Mouse (Mus musculus): ENCODE results near the gene Sema5a. TPM values are rescaled to one million over a fixed set of nuclear protein-coding genes. Genes with fewer than 3 reads are reported as not detected.

The Sema5a gene
- total and polyA plus RNA-seq, 2 experiments from 2014 or later: 8.8 to 40.0 TPM

DNA sequence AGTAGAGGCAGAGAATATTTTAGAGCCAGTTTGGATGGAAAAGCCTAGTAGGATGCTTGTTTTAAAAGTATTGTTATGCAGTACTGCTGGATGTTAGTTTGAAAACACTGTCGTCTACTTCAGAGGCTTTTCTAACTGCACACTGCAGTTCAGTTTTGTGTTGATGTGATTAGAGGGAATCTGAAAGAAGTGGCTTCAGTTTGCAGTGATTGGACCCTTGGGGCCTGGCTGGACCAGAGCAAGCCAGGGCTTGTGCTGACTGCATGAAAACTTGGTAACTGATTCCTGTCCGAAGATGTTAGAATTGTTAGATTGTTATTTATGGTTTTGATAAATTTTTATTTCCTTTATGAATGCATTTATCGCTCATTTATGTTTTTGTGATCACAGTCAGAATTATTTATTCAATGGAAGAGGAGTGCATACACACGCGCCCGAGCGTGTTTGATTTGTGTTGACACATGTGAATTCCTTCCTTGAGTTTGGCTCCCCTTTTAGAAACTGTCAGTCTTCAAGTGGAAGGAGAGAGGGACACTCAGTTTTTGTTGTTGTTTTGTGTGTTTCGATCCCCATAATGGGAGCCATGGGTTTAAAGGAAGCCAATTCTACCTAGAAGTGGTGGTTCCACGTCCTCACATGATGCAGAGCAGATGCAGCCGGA lies 85.2 kb downstream of the Sema5a start:
- Histone ChIP-seq H3K9me3 (ENCODE audit: low read length) (no peaks in the 10 kb centered on the region), H3K27ac (no peak overlapping the region), H3K4me3 (ENCODE audit: low read length) (no peak overlapping the region), H3K27me3 (ENCODE audit: insufficient read depth, low read length) (no peaks in the 10 kb centered on the region), H3K36me3 (ENCODE audit: insufficient read depth, low read length) (no peaks in the 10 kb centered on the region), H3K4me2 (ENCODE audit: low read depth, low read length) (no peak overlapping the region), H3K4me1 (ENCODE audit: insufficient read depth, low read length) (no peaks in the 10 kb centered on the region), H3K9ac (replicated peaks; ENCODE audit: low read length) (no peak overlapping the region)
- no peak for TF ChIP-seq CTCF (IDR thresholded peaks at IDR 0.05; ENCODE audit: low read depth)
- ATAC-seq (no peak), DNase-seq (ENCODE audit: low spot score) (no peak)
- WGBS: 77% methylated on average over 10 of the region's 10 CpGs

DNA sequence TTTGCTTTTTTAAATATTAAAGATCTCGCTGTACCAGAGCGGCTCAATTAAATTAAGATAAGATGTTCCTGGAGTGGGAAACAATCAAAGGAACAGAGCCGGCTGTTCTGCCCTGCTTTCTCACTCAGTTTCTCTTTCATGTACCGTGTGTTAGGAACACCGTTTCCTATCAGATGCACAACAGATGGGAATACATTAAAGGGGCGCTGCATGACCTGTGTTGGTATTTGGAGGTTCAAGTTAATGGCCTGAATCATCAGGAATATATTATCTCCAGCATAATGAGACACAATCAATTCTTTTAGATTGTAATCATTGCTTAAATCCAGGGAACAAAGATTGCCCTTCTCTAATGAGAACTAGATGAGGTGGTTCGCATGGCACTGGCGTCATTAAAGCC lies 85.8 kb downstream of the Sema5a start:
- ATAC-seq: no peak
- no peaks in the 10 kb centered on the region for H3K27me3 ChIP-seq (ENCODE audit: insufficient read depth, low read length)
- no peak overlapping the region for H3K27ac ChIP-seq
- no peaks in the 10 kb centered on the region for H3K36me3 ChIP-seq (ENCODE audit: insufficient read depth, low read length)
- H3K4me2 ChIP-seq (ENCODE audit: low read depth, low read length): no peak overlapping the region
- H3K9me3 ChIP-seq (ENCODE audit: low read length): no peaks in the 10 kb centered on the region
- no peak for DNase-seq (ENCODE audit: low spot score)
- 64% methylated on average over 8 of the region's 8 CpGs for WGBS
- no peak overlapping the region for H3K4me3 ChIP-seq (ENCODE audit: low read length)
- H3K4me1 ChIP-seq (ENCODE audit: insufficient read depth, low read length): no peaks in the 10 kb centered on the region
- H3K9ac ChIP-seq (replicated peaks; ENCODE audit: low read length): no peak overlapping the region
- TF ChIP-seq CTCF (IDR thresholded peaks at IDR 0.05; ENCODE audit: low read depth): no peak

DNA sequence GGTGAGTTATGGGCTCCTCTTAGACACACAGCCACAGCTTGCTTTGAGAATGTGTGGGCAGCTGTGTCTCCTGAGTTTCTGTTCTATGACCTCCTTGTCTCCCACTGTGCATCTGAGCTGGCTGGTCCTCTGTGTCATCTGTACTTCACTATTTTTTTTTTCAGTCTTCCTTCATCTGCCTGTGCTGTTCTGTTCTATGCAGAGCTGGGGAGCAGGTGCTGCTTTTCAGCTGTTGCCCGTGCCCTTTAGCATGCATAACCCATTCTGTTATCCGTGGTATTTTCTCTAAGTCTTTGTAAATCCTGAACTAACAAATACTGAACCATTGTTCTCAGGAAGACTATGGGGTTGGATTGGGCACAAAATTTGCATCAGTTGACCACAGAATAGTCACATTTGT lies 86.4 kb downstream of the Sema5a start:
- Histone ChIP-seq H3K9me3 (ENCODE audit: low read length) (no peaks in the 10 kb centered on the region), H3K9ac (replicated peaks; ENCODE audit: low read length) (no peak overlapping the region), H3K36me3 (ENCODE audit: insufficient read depth, low read length) (no peaks in the 10 kb centered on the region), H3K27me3 (ENCODE audit: insufficient read depth, low read length) (no peaks in the 10 kb centered on the region), H3K4me1 (ENCODE audit: insufficient read depth, low read length) (no peaks in the 10 kb centered on the region), H3K4me3 (ENCODE audit: low read length) (no peak overlapping the region), H3K27ac (no peak overlapping the region), H3K4me2 (ENCODE audit: low read depth, low read length) (no peak overlapping the region)
- DNase-seq (ENCODE audit: low spot score) (no peak), ATAC-seq (no peak)
- 38% methylated on average over 2 of the region's 2 CpGs for WGBS
- TF ChIP-seq CTCF (IDR thresholded peaks at IDR 0.05; ENCODE audit: low read depth): no peak

DNA sequence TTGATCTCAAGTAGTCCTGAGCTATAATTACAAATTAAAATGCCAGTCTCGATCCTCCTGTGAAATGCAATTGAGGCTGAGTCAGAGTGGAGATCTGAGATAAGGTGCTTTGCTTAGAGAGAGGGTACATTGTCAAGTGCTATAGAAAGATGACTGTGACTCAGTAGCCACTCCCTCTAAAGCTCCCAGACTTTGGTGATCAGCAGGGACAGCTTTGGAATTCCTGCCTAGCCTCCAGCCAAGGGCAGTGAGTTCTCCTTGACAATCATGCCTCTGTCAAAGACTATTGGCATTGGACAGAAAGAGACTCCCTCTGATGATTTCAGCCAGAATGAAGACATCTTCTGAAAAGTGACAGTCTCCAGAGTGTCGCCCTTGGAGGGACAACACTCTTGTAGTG lies 88.8 kb downstream of the Sema5a start:
- Histone ChIP-seq H3K9me3 (ENCODE audit: low read length) (no peaks in the 10 kb centered on the region), H3K27me3 (ENCODE audit: insufficient read depth, low read length) (no peaks in the 10 kb centered on the region), H3K27ac (no peak overlapping the region), H3K36me3 (ENCODE audit: insufficient read depth, low read length) (no peaks in the 10 kb centered on the region), H3K4me2 (ENCODE audit: low read depth, low read length) (no peak overlapping the region), H3K9ac (replicated peaks; ENCODE audit: low read length) (no peak overlapping the region), H3K4me1 (ENCODE audit: insufficient read depth, low read length) (no peaks in the 10 kb centered on the region), H3K4me3 (ENCODE audit: low read length) (no peak overlapping the region)
- no peak for ATAC-seq
- no peak for TF ChIP-seq CTCF (IDR thresholded peaks at IDR 0.05; ENCODE audit: low read depth)
- 80% methylated on average over 2 of the region's 2 CpGs for WGBS
- DNase-seq (ENCODE audit: low spot score): no peak

- Histone ChIP-seq H3K4me2 (ENCODE audit: low read depth, low read length) (no peak overlapping the region), H3K4me3 (ENCODE audit: low read length) (no peak overlapping the region), H3K27me3 (ENCODE audit: insufficient read depth, low read length) (no peaks in the 10 kb centered on the region), H3K9ac (replicated peaks; ENCODE audit: low read length) (no peak overlapping the region), H3K36me3 (ENCODE audit: insufficient read depth, low read length) (no peaks in the 10 kb centered on the region), H3K27ac (no peak overlapping the region), H3K9me3 (ENCODE audit: low read length) (no peaks in the 10 kb centered on the region), H3K4me1 (ENCODE audit: insufficient read depth, low read length) (peaks cover 3% of the 10 kb centered on the region; the same call in 1 of the 2 replicates)
- no peak for ATAC-seq
- 88% methylated on average over 3 of the region's 3 CpGs for WGBS
- no peak for TF ChIP-seq CTCF (IDR thresholded peaks at IDR 0.05; ENCODE audit: low read depth)
- no peak for DNase-seq (ENCODE audit: low spot score)
Observed at GRCm38 (mm10) chr15:32337810-32338209, 93.2 kb downstream of the Sema5a start.

GRCm38 (mm10) chr15:32338721-32339290 lies 94.2 kb downstream of the Sema5a start:
- Histone ChIP-seq H3K9me3 (ENCODE audit: low read length) (no peaks in the 10 kb centered on the region), H3K4me2 (ENCODE audit: low read depth, low read length) (no peak overlapping the region), H3K4me3 (ENCODE audit: low read length) (no peak overlapping the region), H3K36me3 (ENCODE audit: insufficient read depth, low read length) (no peaks in the 10 kb centered on the region), H3K27me3 (ENCODE audit: insufficient read depth, low read length) (no peaks in the 10 kb centered on the region), H3K27ac (no peak overlapping the region), H3K9ac (replicated peaks; ENCODE audit: low read length) (no peak overlapping the region), H3K4me1 (ENCODE audit: insufficient read depth, low read length) (peaks cover 3% of the 10 kb centered on the region; the same call in 1 of the 2 replicates)
- DNase-seq (ENCODE audit: low spot score) (no peak), ATAC-seq (no peak)
- 36% methylated on average over 3 of the region's 3 CpGs for WGBS
- TF ChIP-seq CTCF (IDR thresholded peaks at IDR 0.05; ENCODE audit: low read depth): no peak

GRCm38 (mm10) chr15:32339426-32339825 lies 94.8 kb downstream of the Sema5a start:
- no peaks in the 10 kb centered on the region for H3K27me3 ChIP-seq (ENCODE audit: insufficient read depth, low read length)
- no peak overlapping the region for H3K9ac ChIP-seq (replicated peaks; ENCODE audit: low read length)
- TF ChIP-seq CTCF (IDR thresholded peaks at IDR 0.05; ENCODE audit: low read depth): no peak
- DNase-seq (ENCODE audit: low spot score) (no peak), ATAC-seq (no peak)
- no peaks in the 10 kb centered on the region for H3K9me3 ChIP-seq (ENCODE audit: low read length)
- 31% methylated on average over 5 of the region's 5 CpGs for WGBS
- H3K4me3 ChIP-seq (ENCODE audit: low read length): no peak overlapping the region
- H3K4me1 ChIP-seq (ENCODE audit: insufficient read depth, low read length): peaks cover 3% of the 10 kb centered on the region; the same call in 1 of the 2 replicates
- no peak overlapping the region for H3K4me2 ChIP-seq (ENCODE audit: low read depth, low read length)
- H3K27ac ChIP-seq: no peak overlapping the region
- no peaks in the 10 kb centered on the region for H3K36me3 ChIP-seq (ENCODE audit: insufficient read depth, low read length)

Measured in hindbrain, postnatal 0 days (tissue).